Mouse (Mus musculus): ENCODE results near the gene Dynlrb1. TPM values are rescaled to one million over a fixed set of nuclear protein-coding genes. Genes with fewer than 3 reads are reported as not detected.

Dynlrb1 gene
- 100 to 1,000 TPM; 259 to 281 TPM for polyA plus RNA-seq (2017; shearing (Covaris generic))

DNA sequence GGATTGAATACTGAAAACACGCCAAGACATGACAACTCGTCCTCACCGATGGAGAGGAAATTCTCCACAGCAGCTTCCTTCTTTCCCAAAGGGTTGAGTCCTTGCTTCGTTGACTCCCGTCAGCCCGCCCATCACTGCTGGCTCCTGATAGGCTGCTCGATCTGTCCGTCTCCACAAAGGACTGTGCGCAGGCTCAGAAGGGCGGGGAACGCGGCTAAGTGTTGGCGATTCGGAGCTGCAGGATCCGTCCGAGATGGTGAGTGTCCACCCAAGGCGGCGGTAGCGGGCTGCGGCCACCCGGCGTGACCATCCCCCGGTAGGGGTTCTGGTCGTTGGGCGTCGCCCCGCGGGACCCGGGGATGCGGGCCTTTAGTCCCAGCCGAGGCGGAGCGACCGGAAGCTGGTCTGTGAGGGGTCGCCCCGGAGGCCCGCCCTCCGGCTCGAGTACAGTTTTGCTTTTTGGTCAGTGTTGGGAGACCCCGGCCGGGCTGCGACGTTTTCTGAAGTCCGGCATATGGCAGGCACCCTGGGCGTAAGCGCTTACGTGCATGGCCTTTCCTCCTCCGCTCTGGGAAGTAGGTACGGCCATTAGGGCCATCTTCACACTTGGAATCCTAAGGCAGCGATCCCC lies at the start of gene Dynlrb1:
TSS of gene Dynlrb1 (plus strand) at position 172 of the 631 bp plus-strand sequence.
- peak; percentile 98 for ATAC-seq

DNA sequence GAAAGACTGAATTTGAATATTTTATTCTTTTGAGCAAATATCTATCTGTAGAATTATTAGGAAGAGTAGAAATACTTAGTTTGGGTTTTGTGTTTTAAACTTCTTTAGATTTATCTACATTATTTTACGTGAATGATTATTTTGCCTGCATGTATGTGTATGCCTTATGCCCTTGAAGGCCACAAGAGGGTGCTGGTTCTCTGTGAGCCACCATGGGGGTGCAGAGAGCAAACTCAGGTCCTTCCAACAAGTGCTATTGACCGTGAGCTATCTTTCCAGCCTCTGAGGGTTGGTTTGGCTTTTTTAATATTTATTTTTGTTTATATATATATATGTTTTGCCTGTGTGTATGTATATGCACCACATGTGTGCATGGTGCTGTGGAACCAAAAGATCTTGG lies 28.9 kb upstream of the Dynlrb1 start:
- peak; percentile 53 for ATAC-seq

- no peak for ATAC-seq
Measured at GRCm38 (mm10) chr2:155223145-155223544, 13.2 kb upstream of the Dynlrb1 start.

- ATAC-seq = no peak
Measured at GRCm38 (mm10) chr2:155224721-155225120, 11.6 kb upstream of the Dynlrb1 start.

DNA sequence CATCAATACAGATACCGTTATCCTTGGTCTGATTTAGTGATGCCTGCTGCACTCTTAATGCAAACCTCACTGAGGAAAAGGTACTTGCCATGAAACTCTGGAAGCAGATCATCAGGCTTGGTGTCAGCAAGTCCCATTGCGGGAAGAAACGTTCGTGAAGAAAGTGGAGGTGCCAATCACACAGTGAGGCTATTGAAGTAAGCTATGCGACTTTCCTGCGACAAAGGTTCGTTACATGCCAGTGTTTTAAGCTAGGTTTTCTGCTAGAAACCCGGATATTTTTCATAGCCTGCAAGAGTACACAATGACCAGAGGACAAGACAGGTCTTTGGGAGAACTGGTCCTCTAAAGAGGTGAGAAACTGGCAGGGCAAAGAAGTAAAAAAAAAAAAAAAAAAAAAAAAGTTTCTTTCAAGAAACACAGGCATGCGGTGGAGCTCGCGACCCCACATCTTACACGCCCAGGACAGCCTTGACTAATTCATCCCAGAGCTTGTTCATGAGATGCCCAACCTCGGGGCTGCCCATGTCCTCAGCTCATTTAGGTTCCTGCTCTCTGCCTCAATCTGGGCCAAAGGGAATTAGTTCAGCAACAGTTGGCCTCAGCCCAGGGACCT lies 479 bp upstream of the Dynlrb1 start:
- ATAC-seq = peak; percentile 38

GRCm38 (mm10) chr2:155237276-155237675 lies 943 bp downstream of the Dynlrb1 start:
- peak; percentile 12 for ATAC-seq

DNA sequence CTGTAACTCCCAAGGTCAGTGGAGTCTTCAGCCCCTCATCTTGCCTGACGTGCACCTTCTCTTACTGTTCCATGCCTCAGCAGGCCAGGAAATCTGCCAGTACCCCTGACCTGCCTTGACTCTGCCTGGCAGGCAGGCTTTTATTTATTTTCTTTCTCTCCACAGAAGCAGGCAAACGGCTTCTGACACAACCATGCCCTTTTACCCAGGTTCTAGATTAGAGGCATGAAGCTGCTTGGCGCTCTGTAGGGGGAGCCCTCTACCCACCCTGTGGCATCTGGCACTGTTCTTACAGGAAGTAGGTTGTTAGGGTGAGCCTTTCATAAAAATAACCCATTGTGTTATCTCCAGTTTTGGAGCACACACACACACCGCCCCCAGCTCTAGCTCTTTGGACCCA lies 4.6 kb downstream of the Dynlrb1 start:
- no peak for ATAC-seq

GRCm38 (mm10) chr2:155242296-155242855 lies 6.0 kb downstream of the Dynlrb1 start:
- ATAC-seq = no peak

DNA sequence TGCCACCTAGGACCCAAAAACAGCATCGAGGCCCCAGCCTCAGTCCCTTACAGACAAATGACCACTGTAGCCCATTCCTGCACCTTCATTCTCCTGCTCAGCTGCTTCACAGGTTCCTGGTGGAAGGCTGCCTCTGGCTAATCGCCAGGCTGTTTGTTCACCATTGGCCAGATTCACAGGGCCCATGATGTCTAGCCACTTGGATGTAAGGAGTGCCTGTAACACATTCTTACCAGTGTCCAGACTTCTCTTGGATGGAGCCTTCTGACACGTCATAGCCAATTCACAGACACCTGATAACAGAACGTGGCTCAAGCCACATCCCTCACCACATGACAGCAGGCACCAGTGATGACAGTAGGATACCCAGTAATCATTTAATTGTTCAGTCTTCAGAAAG lies 9.9 kb downstream of the Dynlrb1 start:
- ATAC-seq = no peak

DNA sequence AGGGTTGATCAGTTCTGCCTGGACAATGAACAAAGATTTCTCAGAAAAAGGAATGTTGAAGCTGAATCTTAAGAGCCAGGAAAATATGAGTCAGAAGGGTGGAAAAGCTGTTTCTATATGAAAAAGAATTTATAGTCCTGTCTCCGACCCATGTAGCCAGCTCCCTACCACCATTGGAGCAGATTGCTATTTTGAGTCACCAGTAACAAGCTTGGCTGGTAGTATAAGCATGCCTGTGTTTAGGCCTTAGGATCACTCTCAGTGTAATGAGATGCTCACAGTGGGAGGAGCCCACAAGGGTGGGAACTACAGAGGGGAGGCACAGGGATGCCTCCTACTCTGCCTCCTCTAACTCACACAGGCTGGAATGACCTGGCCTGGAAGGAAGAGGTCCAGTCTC lies 11.9 kb downstream of the Dynlrb1 start:
- no peak for ATAC-seq

DNA sequence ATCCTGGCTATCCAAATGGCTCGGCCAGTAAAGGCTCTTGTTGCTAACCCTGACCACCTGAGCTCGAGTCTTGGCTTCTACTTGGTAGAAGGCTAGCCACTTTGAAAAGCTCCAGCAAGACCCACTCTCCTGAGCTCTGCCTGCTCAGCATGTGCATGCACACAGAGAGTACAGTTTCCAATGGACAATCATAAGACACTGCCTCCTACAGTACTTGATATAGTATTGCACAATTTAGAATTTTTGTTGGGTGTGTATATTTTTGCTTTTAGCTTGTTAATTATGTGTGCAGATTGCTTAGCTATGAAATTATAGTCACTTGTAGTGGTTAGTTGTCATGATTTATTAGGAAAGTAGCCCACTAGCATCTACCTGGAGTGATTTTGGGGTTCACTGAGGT lies 12.4 kb downstream of the Dynlrb1 start:
- no peak for ATAC-seq

- ATAC-seq = no peak
Measured at GRCm38 (mm10) chr2:155249588-155249987, 13.3 kb downstream of the Dynlrb1 start.

DNA sequence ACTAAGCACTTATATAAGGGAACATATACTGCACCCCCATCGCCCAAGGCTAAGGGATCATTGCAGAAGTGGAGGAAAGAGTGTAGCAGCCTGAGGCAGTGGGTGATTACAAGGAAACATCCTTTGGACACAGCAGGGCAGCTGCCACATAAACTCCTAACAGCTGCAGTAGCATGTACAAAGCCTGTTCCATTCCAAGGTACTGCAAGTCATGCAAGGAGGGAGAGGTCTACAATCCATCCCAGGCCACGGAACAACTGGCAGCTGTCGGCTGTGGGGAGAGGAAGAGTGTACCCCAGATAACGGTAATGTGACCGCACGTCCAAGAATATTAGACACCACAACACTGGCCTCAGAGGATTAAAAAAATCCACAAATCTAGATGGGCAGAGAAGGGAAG lies 29.2 kb downstream of the Dynlrb1 start:
- no peak for ATAC-seq

- no peak for ATAC-seq
Measured at GRCm38 (mm10) chr2:155266896-155267295, 30.6 kb downstream of the Dynlrb1 start.

DNA sequence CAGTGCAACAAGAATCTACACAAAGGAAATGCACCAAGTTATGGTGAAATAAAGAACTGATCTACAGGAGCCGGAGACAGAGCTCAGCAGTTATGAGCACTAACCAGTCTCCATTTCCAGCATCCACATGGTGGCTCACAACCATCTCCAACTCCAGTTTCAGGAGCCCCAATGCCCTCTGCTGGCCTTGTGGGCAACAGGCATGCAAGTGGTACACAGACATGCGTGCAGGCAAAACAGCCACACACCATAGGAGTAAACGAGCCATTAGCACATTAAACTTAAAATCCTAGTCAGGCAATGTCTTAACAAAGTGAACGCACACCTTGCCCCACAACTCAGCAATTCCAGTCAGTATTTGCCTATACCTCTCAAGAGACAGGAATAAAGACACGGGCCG lies 35.6 kb downstream of the Dynlrb1 start:
- no peak for ATAC-seq

GRCm38 (mm10) chr2:155272396-155273170 lies 36.2 kb downstream of the Dynlrb1 start:
- no peak for ATAC-seq

GRCm38 (mm10) chr2:155273603-155274002 lies 37.3 kb downstream of the Dynlrb1 start:
- no peak for ATAC-seq

GRCm38 (mm10) chr2:155276195-155276594 lies 39.9 kb downstream of the Dynlrb1 start, which contains the start of gene Map1lc3a:
Gene Map1lc3a, plus strand, starts transcription at chr2:155276297.
- ATAC-seq = peak; percentile 95

GRCm38 (mm10) chr2:155276621-155277175 lies 40.4 kb downstream of the Dynlrb1 start:
- ATAC-seq = peak; percentile 44

DNA sequence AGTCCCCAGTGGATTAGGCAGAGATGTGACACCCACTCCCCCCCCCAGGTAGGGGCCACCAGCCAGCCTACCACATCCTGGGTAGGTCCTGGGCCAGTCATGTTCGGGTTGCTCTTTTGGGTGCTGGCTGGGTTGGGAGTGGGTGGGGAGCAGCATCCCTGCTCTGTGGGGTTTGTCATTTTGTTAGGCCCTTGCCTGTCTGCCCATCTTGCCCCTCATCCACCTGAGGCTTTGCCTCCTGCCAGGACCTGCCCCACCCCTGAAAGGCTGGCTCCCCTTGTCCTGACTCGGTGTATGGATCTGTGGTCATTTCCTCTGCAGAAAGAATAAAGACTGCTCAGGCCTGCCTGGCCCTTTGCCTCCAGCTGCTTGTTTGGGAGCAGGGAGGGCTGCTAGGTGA lies 41.4 kb downstream of the Dynlrb1 start:
- ATAC-seq = no peak

- no peak for ATAC-seq
Measured at GRCm38 (mm10) chr2:155278361-155278760, 42.0 kb downstream of the Dynlrb1 start.

- ATAC-seq = no peak
Measured at GRCm38 (mm10) chr2:155279163-155279562, 42.8 kb downstream of the Dynlrb1 start.

DNA sequence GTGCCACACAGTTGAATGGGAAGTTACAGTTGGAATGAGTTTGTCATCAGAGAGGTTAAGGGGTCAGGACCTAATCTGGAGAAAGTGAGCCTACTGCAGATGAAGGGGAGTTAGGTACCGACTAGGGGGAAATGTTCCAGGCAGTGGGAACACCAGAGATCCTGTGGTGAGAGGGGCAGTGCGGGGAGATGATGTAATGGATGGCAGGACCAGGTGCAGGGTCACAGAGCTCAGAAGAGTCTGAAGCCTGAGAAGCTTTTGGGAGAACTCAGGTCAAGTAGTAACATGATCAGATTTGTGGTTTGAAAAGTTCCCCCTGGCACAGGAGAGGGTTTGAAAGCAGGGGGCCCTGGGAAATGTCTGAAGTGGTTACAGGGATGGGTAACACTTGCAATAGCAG lies 43.8 kb downstream of the Dynlrb1 start:
- no peak for ATAC-seq
